Mouse (Mus musculus): ENCODE results near the gene Pcsk5.

The Pcsk5 gene

GRCm38 (mm10) chr19:17467556-17468211 is 369.7 kb downstream of the Pcsk5 start:
- peak; percentile 11 for DNase-seq

- DNase-seq, result no peak
Observed at GRCm38 (mm10) chr19:17452001-17452400, 385.4 kb downstream of the Pcsk5 start.

- DNase-seq, result no peak
Observed at GRCm38 (mm10) chr19:17443581-17443980, 393.9 kb downstream of the Pcsk5 start.

GRCm38 (mm10) chr19:17439476-17440189 is 397.8 kb downstream of the Pcsk5 start:
- peak; percentile 5 for DNase-seq

- DNase-seq, result no peak
Observed at GRCm38 (mm10) chr19:17436651-17437050, 400.8 kb downstream of the Pcsk5 start.

GRCm38 (mm10) chr19:17428561-17428914 is 408.9 kb downstream of the Pcsk5 start:
- no peak for DNase-seq

GRCm38 (mm10) chr19:17427824-17428560 is 409.4 kb downstream of the Pcsk5 start:
- DNase-seq, result no peak

- DNase-seq, result no peak
Observed at GRCm38 (mm10) chr19:17423306-17423705, 414.1 kb downstream of the Pcsk5 start.

GRCm38 (mm10) chr19:17417855-17418254 is 419.6 kb downstream of the Pcsk5 start:
- DNase-seq, result no peak

- no peak for DNase-seq
Observed at GRCm38 (mm10) chr19:17412915-17413459, 424.4 kb downstream of the Pcsk5 start.

- no peak for DNase-seq
Observed at GRCm38 (mm10) chr19:17410465-17411065, 426.9 kb downstream of the Pcsk5 start.

- DNase-seq, result no peak
Observed at GRCm38 (mm10) chr19:17409351-17409750, 428.1 kb downstream of the Pcsk5 start.

- no peak for DNase-seq
Observed at GRCm38 (mm10) chr19:17408591-17408990, 428.8 kb downstream of the Pcsk5 start.

GRCm38 (mm10) chr19:17406823-17407222 is 430.6 kb downstream of the Pcsk5 start:
- no peak for DNase-seq

- DNase-seq, result no peak
Observed at GRCm38 (mm10) chr19:17403175-17403574, 434.3 kb downstream of the Pcsk5 start.

GRCm38 (mm10) chr19:17400571-17400970 is 436.9 kb downstream of the Pcsk5 start:
- no peak for DNase-seq

- no peak for DNase-seq
Observed at GRCm38 (mm10) chr19:17399965-17400364, 437.5 kb downstream of the Pcsk5 start.

GRCm38 (mm10) chr19:17397922-17398321 is 439.5 kb downstream of the Pcsk5 start:
- DNase-seq, result no peak

- no peak for DNase-seq
Observed at GRCm38 (mm10) chr19:17396802-17397201, 440.6 kb downstream of the Pcsk5 start.

GRCm38 (mm10) chr19:17393841-17394591 is 443.4 kb downstream of the Pcsk5 start, which contains the start of gene Rfk:
Gene Rfk (plus strand): TSS chr19:17394043.
- DNase-seq, result peak; percentile 86

GRCm38 (mm10) chr19:17392866-17393265 is 444.6 kb downstream of the Pcsk5 start:
- no peak for DNase-seq

- DNase-seq, result peak; percentile 68
Observed at GRCm38 (mm10) chr19:17388404-17388803, 449.0 kb downstream of the Pcsk5 start.
